Comparison of ENCODE assay signal across 16 mouse cellular contexts in genomic region chr6:53456111-53456510, GRCm38 (mm10).
"Had no signal": no experiment of that assay in that cellular context is flagged by ENCODE, and none has a peak within 500 bp of the region (broad histone marks: within the 10 kb centered on the region; RNA-seq: fewer than 3 reads in every experiment).

No protein-coding gene starts in this region.

- H3K9ac ChIP-seq: lung, embryonic 14.5 days; neural tube, embryonic 13.5 days; neural tube, embryonic 15.5 days had no signal

- H3K27me3 ChIP-seq: neural tube, embryonic 13.5 days had no signal

- H3K27ac ChIP-seq: midbrain, embryonic 10.5 days; neural tube, embryonic 13.5 days; neural tube, embryonic 15.5 days had no signal

- H3K9me3 ChIP-seq: midbrain, embryonic 10.5 days; neural tube, embryonic 13.5 days; neural tube, embryonic 15.5 days had no signal

- ATAC-seq: midbrain, embryonic 16.5 days had no signal

- H3K36me3 ChIP-seq: midbrain, embryonic 10.5 days; neural tube, embryonic 13.5 days; neural tube, embryonic 15.5 days had no signal

- H3K4me3 ChIP-seq: midbrain, embryonic 10.5 days; myocyte; neural tube, embryonic 13.5 days; neural tube, embryonic 15.5 days had no signal

- H3K4me2 ChIP-seq: lung, embryonic 14.5 days; neural tube, embryonic 13.5 days; neural tube, embryonic 15.5 days had no signal

- DNase-seq: lung, embryonic 14.5 days; lung, postnatal 10 days; lung, postnatal 4 days; midbrain, embryonic 14.5 days; right cerebral cortex, adult 18-20 months; right cerebral cortex, postnatal 25 days; right cerebral cortex, postnatal 4 days; spleen, adult 18-20 months; thymus, adult 18-20 months; thymus, postnatal 14 days; thymus, postnatal 36 days had no signal
